Mouse (Mus musculus) olfactory bulb, adult 2 months (tissue): ENCODE results near the gene Cmtm7. TPM values are rescaled to one million over a fixed set of nuclear protein-coding genes. Genes with fewer than 3 reads are reported as not detected.
A peak's percentile ranks its signal among the peaks of the same experiment; 100 is the strongest.
"Not testable (repeated sequence)": the region's sequence is repeated elsewhere in the genome, so short reads cannot be mapped to it uniquely, and the experiment has no call there.

ENCODE experiments used
- H3K27ac ChIP-seq: fragments of 200-500 bp; 2 replicates; pipeline ENCODE4 v1.5.1; 2012; ENCODE audit warnings: low read depth, low read length; ENCODE audit not compliant: insufficient read depth
- H3K4me1 ChIP-seq: fragments of 200-500 bp; 2 replicates; pipeline ENCODE4 v1.6.1; 2012; ENCODE audit warnings: low read length; ENCODE audit not compliant: control insufficient read depth, insufficient read depth
- H3K4me3 ChIP-seq: fragments of 200-500 bp; 2 replicates; pipeline ENCODE4 v1.5.1; 2012; ENCODE audit warnings: mild to moderate bottlenecking, low read depth, low read length, moderate library complexity; ENCODE audit not compliant: insufficient read depth
- CTCF ChIP-seq: fragments of 200-500 bp; IDR thresholded peaks from 2 replicates; pipeline ENCODE4 v1.5.1; 2012; ENCODE audit warnings: low read depth, mild to moderate bottlenecking, low read length, moderate library complexity; ENCODE audit not compliant: insufficient read depth
- POLR2A ChIP-seq: fragments of 200-500 bp; IDR thresholded peaks from 2 replicates; pipeline ENCODE4 v1.6.1; 2012; ENCODE audit warnings: mild to moderate bottlenecking, low read depth, low read length, moderate library complexity; ENCODE audit not compliant: insufficient read depth
- WGBS: fragments of 180-500 bp; shearing (Covaris S2); methylation state at CpG from one replicate; pipeline ENCODE4 v1.1.7; 2018; 5-methylcytosine and 5-hydroxymethylcytosine counted together
- polyA plus RNA-seq: library from polyadenylated mRNA; stranded (reverse); fragments of >200 nt; gene quantifications from 2 replicates; pipeline ENCODE4 v1.2.4, GENCODE M21; 2012; ENCODE audit warnings: low replicate concordance; ENCODE audit not compliant: missing spikeins, insufficient read depth, insufficient read length

The Cmtm7 gene
- polyA plus RNA-seq, 1 experiment, result not detected

DNA sequence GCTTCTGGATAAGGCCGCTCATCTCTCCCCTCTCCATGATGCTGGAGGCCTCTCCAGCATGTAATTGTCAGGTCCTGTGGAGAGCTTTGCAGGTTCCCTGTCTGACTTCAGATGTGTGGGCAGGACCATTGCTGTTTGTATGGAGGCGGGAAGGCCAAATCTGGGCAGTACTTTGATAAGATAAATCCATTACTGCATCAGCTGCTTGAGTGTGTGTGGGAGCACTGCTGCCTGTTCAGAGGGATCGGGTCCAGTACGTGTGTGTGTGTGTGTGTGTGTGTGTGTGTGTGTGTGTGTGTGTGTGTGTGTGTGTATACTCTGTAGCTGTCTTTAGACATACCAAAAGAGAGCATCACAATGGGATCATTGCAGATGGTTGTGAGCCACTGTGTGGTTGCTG lies 36.5 kb downstream of the Cmtm7 start:
- no peak overlapping the region for H3K27ac ChIP-seq
- 69% methylated on average over 4 of the region's 4 CpGs for WGBS
- TF ChIP-seq POLR2A, result no peak
- no peak for TF ChIP-seq CTCF
- no peak overlapping the region for H3K4me3 ChIP-seq
- peaks cover 14% of the 10 kb centered on the region for H3K4me1 ChIP-seq

DNA sequence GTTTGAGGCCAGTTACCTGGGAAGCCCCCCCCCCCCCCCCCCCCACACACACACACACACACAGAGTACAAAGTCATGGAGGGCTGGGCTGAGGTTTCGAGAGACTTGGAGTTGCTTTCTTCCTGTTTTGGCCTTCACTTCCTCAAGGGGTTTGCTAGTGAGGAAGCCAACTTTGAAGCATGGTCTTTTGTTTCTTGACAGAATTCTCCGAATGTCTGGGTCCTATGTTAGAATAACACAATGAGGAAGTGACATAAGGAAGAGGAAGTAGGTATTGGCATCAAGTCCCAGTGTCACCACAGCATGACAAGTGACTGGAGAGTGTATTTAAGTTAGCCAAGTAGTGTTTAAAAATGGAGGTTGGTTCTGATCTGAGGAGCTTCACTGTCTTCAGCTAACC lies 38.9 kb downstream of the Cmtm7 start:
- WGBS, result 72% methylated on average over 2 of the region's 2 CpGs
- TF ChIP-seq CTCF (no peak), POLR2A (no peak)
- peaks cover 12% of the 10 kb centered on the region for H3K4me1 ChIP-seq
- no peak overlapping the region for H3K27ac ChIP-seq
- no peak overlapping the region for H3K4me3 ChIP-seq

DNA sequence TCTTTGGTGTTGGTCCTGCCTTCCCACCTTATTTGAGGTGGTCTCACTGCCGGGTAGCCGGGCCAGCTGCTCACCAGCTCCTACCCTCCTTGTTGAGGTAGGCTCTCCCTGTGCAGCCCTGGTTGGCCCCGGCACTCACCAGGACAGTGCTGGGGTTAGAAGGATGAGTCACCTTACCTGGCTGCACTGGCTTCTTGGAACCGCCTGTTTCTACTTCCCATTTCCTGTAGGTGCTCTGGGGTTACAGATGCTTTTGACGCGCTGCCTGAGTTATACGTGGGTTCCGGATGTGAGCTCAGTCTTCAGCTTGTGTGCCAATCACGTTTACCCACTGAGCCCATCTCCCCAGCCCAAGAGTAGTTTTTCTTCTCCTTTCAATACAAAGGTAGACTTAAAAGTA lies 41.3 kb downstream of the Cmtm7 start:
- WGBS, result 93% methylated on average over 9 of the region's 9 CpGs
- Histone ChIP-seq H3K4me3 (no peak overlapping the region), H3K27ac (no peak overlapping the region), H3K4me1 (peaks cover 10% of the 10 kb centered on the region)
- TF ChIP-seq CTCF (no peak), POLR2A (no peak)

DNA sequence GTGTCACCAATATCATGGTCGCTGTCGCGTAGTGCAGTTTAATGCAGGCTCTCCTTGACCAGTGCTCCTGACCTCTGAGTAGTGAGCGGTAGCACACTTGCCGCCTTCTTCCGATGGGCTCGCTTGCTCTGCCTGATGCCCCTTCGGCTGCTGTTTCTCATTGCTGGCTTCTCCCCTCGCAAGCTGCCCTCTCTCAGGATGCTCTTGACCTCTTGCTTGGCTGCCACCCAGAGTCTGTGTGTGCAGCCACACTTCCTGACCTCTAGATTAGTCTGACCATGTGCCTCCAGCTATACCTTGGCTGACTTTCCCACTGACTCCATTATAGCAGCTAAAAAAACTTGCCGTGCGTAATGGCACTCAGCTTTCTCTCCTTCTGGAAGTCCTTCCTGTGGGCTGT lies 45.2 kb downstream of the Cmtm7 start:
- no peak overlapping the region for H3K4me3 ChIP-seq

DNA sequence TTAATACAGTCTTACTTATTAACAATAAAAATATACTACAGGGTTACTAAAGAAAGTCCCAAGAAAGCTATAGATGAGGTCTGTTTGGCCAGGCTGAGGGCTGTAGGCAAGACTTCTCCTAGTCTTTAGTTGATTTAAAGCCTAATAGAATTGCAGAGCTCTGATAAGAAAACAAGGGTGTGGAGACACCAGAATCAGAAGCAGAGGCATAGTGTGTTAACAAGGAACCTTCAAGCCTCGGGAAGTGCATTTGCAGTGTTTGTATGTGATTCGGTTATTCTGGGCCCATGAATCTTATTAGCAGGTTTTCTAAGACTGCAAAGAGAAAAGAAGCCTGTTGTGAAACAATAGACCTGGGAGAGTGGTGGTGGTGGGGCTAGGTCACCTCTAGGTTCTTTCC lies 48.4 kb downstream of the Cmtm7 start:
- H3K4me1 ChIP-seq, result peaks cover 15% of the 10 kb centered on the region
- WGBS, result 81% methylated on average over 2 of the region's 2 CpGs
- no peak overlapping the region for H3K27ac ChIP-seq
- TF ChIP-seq POLR2A (no peak), CTCF (no peak)
- no peak overlapping the region for H3K4me3 ChIP-seq

More for the DNA sequence above, 45.2 kb downstream of the Cmtm7 start:
- Histone ChIP-seq H3K27ac (no peak overlapping the region), H3K4me1 (peaks cover 15% of the 10 kb centered on the region)
- no peak for TF ChIP-seq POLR2A
- no peak for TF ChIP-seq CTCF
- 70% methylated on average over 11 of the region's 11 CpGs for WGBS

DNA sequence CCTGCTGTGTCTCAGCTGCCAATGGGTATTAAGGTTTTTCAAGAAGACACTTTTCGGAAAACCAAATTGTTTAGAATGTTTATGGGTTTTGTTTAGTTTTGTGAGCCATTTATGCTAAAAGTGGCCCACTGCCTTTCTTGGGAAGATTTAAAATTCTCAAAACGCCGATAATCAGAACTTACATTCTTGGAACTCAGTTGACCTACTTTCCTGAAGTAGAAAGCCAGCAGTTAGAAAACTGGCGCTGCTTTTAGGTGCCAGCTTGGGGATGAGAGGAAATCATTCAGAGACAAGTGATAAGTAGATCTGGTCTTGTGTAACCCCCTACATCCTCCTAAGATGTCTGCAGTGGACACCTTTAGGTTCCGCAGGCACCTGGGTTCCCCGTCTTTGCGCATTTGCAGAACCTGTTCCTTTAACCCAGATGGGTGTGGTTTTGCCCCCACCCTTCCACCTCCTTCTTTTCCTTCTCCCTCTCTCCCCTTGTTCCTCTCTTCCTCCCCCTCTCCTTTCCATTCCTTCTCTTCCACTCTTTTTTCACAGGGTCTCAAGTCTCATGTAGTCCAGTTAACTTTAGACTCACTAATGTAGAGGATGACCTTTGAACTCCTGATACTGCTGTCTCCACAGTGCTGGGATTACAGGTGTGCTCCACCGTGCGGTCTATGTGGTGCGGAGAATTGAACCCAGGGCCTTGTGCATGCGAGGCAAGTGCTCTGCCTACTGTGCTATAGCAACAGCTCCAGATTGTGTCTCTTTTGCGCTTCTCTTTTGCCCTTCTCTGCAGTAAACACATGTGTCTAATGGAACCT lies 49.6 kb downstream of the Cmtm7 start:
- Histone ChIP-seq H3K4me1 (peaks cover 12% of the 10 kb centered on the region), H3K4me3 (peak overlapping the region; percentile 71; the same call in 1 of the 2 replicates), H3K27ac (no peak overlapping the region)
- WGBS, result 61% methylated on average over 12 of the region's 12 CpGs
- no peak for TF ChIP-seq POLR2A
- TF ChIP-seq CTCF, result no peak

DNA sequence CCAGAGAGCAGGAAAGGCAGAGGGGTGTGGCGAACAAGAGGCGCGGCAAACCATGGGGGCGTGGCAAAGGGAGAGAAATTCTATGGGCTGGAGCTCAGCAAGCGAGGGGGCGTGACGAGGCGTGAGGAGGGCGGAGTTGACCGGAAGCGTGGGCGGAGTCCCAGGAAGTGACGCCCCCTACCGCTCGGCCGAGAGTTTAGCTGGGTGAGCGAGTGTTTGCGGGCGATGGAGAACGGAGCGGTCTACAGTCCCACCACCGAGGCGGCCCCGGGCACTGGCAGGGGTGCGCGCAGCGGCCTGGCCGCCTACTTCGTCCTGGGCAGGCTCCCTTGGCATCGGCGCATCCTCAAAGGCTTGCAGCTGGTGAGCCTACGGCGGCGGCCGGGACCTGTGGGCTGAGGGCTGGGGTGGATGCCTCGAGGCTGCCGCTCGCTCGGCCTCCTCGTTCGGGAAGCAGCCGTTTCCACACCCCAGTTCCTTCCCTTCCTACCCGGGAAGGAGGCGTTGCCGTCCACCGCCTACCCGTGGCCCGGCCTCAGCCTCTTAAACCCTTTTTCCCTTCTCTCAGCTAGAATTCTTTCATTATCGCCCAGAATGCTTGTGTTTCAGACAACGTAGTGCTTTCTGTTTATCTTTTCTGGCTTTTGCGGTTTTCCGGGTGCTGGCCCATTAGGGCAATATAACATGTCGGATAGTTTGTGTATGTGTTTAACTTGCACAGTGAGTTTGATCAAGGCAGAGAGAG lies 50.5 kb downstream of the Cmtm7 start, which contains the start of gene Cmtm6:
Cmtm6 (plus strand) TSS at position 106 of the 745 bp plus-strand sequence.
- Histone ChIP-seq H3K4me1 (peaks cover 5% of the 10 kb centered on the region), H3K27ac (peak within 1 kb of the TSS; percentile 30; the same call in 1 of the 2 replicates), H3K4me3 (peak within 1 kb of the TSS; percentile 71)
- WGBS, result under 1% methylated on average over 53 of the region's 53 CpGs
- TF ChIP-seq POLR2A (peak; percentile 47; the same call in 1 of the 2 replicates), CTCF (peak; percentile 30; the same call in 1 of the 2 replicates)

DNA sequence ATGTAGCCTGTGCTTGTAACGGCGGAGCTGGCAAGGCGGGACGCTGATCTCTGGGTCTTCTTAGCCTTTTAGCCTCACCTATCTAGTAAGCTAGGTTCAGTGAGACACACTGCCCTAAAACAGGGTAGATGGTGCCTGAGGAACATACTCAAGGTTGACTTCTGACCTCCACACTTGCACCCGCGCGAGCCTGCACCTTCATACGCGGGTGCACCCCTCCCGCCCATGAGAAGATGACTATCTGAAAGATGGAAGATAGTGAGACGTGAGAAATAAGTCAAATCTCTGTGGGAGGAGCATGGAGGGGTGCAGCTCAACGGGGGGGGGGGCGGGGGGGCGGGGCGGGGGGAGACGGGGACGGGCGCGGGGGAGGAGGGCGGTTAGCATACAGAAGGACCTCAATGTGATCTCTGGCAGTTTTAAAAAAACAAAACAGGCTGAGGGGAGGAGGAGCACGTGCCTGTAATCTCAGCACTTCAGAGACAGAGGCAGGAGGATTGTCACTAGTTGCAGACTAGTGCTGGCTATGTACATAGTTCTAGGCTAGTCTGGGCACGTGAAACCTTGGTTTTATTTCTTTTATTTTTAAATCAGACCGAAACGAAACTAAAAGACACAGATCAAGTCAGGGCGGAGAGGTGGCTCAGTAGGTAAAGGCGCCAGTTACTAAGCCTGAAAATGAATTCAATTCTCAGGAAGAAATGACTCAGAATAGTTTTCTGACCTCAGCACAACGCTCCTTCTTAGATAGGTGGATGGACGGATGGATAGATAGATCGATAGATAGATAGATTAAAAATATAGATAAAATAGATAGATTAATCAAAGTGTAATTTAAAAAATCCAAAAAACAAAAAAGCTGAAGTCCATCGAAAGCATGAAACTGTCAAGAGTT lies 51.5 kb downstream of the Cmtm7 start:
- Histone ChIP-seq H3K27ac (no peak overlapping the region), H3K4me3 (no peak overlapping the region), H3K4me1 (peaks cover 5% of the 10 kb centered on the region)
- TF ChIP-seq POLR2A (no peak), CTCF (no peak)
- WGBS, result 42% methylated on average over 30 of the region's 30 CpGs

DNA sequence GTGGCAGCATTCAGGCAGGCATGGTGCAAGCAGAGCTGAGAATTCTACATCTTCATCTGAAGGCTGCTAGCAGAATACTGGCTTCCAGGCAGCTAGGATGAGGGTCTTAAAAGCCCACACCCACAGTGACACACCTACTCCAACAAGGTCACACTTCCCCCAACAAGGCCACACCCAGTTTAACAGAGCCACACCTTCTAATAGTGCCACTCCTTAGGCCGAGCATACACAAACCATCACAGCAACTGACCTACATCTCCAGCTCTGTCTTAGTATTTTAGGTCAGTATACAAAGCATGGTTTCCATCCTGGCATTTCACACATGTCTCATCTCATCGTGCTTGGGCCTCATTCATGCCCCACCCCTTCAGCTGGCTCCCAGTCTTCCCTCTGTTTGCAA lies 53.2 kb downstream of the Cmtm7 start:
- not testable (repeated sequence) for H3K4me1 ChIP-seq, H3K27ac ChIP-seq, H3K4me3 ChIP-seq
- 79% methylated on average over 2 of the region's 2 CpGs for WGBS
